Mouse (Mus musculus) myocyte (in vitro differentiated cells): ENCODE measurements around the gene St3gal3.

Experiments used
- CEBPB ChIP-seq: IDR thresholded peaks from 2 replicates; pipeline ENCODE4 v1.6.1; 2011; ENCODE audit warnings: mild to moderate bottlenecking, moderate library complexity; ENCODE audit not compliant: poor library complexity, insufficient read depth, severe bottlenecking
- E2F4 ChIP-seq: IDR thresholded peaks from one replicate; pipeline ENCODE4 v1.6.1; 2011; ENCODE audit warnings: mild to moderate bottlenecking, control low read depth, moderate library complexity; ENCODE audit not compliant: insufficient read depth
- MAX ChIP-seq: IDR thresholded peaks from one replicate; pipeline ENCODE4 v1.6.1; 2011; ENCODE audit warnings: low read depth, mild to moderate bottlenecking, control low read depth
- MYOD1 ChIP-seq, 3 experiments: IDR thresholded peaks; one replicate each; pipeline ENCODE4 v1.6.1; 2011; ENCODE audit warnings: control low read depth in 2 of 3, low read depth in 2 of 3, mild to moderate bottlenecking in 2 of 3, moderate library complexity in 1 of 3; ENCODE audit not compliant: insufficient read length in 2 of 3, control insufficient read depth in 1 of 3
- POLR2A ChIP-seq: IDR thresholded peaks from one replicate; pipeline ENCODE4 v1.6.1; 2011; ENCODE audit warnings: low read depth, mild to moderate bottlenecking, control low read depth, moderate library complexity; ENCODE audit not compliant: insufficient read length
- POLR2AphosphoS2 ChIP-seq: IDR thresholded peaks from one replicate; pipeline ENCODE4 v1.6.1; 2011; ENCODE audit warnings: low read depth, control low read depth; ENCODE audit not compliant: insufficient read length
- SRF ChIP-seq: IDR thresholded peaks from one replicate; pipeline ENCODE4 v1.6.1; 2011; ENCODE audit warnings: low read depth; ENCODE audit not compliant: control insufficient read depth, insufficient read length
- TCF12 ChIP-seq: IDR thresholded peaks from one replicate; pipeline ENCODE4 v1.6.1; 2011; ENCODE audit warnings: mild to moderate bottlenecking, control low read depth; ENCODE audit not compliant: poor library complexity, insufficient read depth, severe bottlenecking
- TCF3 ChIP-seq: IDR thresholded peaks from one replicate; pipeline ENCODE4 v1.6.1; 2011; ENCODE audit warnings: low read depth, control low read depth; ENCODE audit not compliant: insufficient read length
- USF1 ChIP-seq: IDR thresholded peaks from one replicate; pipeline ENCODE4 v1.6.1; 2011; ENCODE audit warnings: low read depth, mild to moderate bottlenecking, control low read depth, moderate library complexity

- TF ChIP-seq USF1 = no peak
- no peak for TF ChIP-seq POLR2A
- TF ChIP-seq TCF12 = no peak
- no peak for TF ChIP-seq MAX
- no peak for TF ChIP-seq TCF3
- TF ChIP-seq POLR2AphosphoS2 = no peak
- TF ChIP-seq E2F4 = no peak
- TF ChIP-seq CEBPB = no peak
- no peak for TF ChIP-seq MYOD1 (IDR thresholded peaks at IDR 0.05; ENCODE audit: control insufficient read depth in 1 of 3, insufficient read length in 2 of 3, low read depth in 2 of 3)
- TF ChIP-seq SRF = no peak
Observed at GRCm38 (mm10) chr4:117886644-117887043, 248.1 kb downstream of the St3gal3 start.
